Mouse (Mus musculus): Measurements from ENCODE around the gene Ttc7b. TPM values are rescaled to one million over a fixed set of nuclear protein-coding genes. Genes with fewer than 3 reads are reported as not detected.

Gene Ttc7b
- total and polyA plus RNA-seq, 3 experiments: 71.6 to 84.4 (median 82.0) TPM

DNA sequence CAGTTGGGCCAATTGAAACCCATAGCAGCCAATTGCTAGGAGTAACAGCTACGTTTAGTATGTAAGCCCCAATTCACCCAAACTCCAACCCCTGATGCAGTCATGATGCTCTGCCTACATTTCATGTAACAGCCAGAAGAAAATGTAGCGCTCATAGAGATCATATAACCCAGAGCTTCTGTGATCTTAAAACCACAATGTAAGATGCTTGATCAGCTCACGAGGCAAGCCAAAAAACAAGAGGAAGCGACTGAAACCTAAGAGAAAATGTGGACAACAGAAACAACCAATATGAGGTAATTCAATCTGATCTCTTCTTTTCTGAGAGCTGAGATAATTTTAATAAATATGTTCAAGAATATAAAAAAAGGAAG, 23.6 kb upstream of the Ttc7b start:
- no peak overlapping the region for H3K9ac ChIP-seq (ENCODE audit: low read depth, low read length)
- DNase-seq: no peak
- TF ChIP-seq POLR2A (IDR thresholded peaks at IDR 0.05; ENCODE audit: insufficient read depth, low read depth, low read length): no peak
- no peak for TF ChIP-seq CTCF (IDR thresholded peaks at IDR 0.05)
- TF ChIP-seq EP300 (IDR thresholded peaks at IDR 0.05; ENCODE audit: insufficient read depth, low read depth, low read length): no peak
- H3K27me3 ChIP-seq (ENCODE audit: control insufficient read depth, insufficient read depth, low read length): no peaks in the 10 kb centered on the region
- H3K79me2 ChIP-seq (replicated peaks; ENCODE audit: control insufficient read depth, insufficient read depth, low read length): no peaks in the 10 kb centered on the region
- H3K4me1 ChIP-seq (ENCODE audit: control insufficient read depth, insufficient read depth, low read length): peaks cover 2% of the 10 kb centered on the region
- H3K4me3 ChIP-seq: no peak overlapping the region
- H3K36me3 ChIP-seq (ENCODE audit: control insufficient read depth, insufficient read depth, low read length): peaks cover 3% of the 10 kb centered on the region
- intact Hi-C loops (cut with DNase I): loop anchor here (5.0 kb wide), 1 partner anchor 33 kb away; no protein-coding TSS in a partner anchor
- WGBS: 95% methylated on average over 4 of the region's 4 CpGs
- no peak overlapping the region for H3K27ac ChIP-seq

GRCm38 (mm10) chr12:100543437-100544193, 23.0 kb upstream of the Ttc7b start:
- Histone ChIP-seq H3K27me3 (ENCODE audit: control insufficient read depth, insufficient read depth, low read length) (no peaks in the 10 kb centered on the region), H3K36me3 (ENCODE audit: control insufficient read depth, insufficient read depth, low read length) (peaks cover 8% of the 10 kb centered on the region), H3K79me2 (replicated peaks; ENCODE audit: control insufficient read depth, insufficient read depth, low read length) (no peaks in the 10 kb centered on the region), H3K9ac (ENCODE audit: low read depth, low read length) (no peak overlapping the region), H3K4me3 (no peak overlapping the region), H3K4me1 (ENCODE audit: control insufficient read depth, insufficient read depth, low read length) (peaks cover 3% of the 10 kb centered on the region), H3K27ac (no peak overlapping the region)
- DNase-seq: no peak
- WGBS: 88% methylated on average over 6 of the region's 6 CpGs
- no peak for TF ChIP-seq CTCF (IDR thresholded peaks at IDR 0.05)
- no peak for TF ChIP-seq POLR2A (IDR thresholded peaks at IDR 0.05; ENCODE audit: insufficient read depth, low read depth, low read length)
- intact Hi-C loops (cut with DNase I): loop anchor here (5.0 kb wide), 1 partner anchor 34 kb away; no protein-coding TSS in a partner anchor

DNA sequence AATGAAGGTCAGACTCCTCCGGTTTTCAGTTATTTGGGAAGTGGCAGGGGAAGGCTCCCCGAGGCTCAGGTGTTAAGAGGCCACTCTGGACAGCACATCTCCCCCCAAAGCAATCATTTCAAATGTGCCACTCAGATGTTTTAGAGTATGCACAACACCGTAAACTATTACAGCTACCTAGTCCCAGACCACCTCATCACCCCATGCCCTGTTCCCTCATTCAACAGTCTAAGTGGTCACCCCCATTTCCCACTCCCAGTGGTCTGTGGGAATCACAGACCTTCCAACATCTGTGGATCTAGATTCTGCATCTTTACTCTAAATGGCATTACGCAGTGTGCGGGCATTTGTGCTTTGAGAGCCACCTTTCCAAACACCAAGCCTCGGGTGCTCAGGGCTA, 21.9 kb upstream of the Ttc7b start:
- H3K4me1 ChIP-seq (ENCODE audit: control insufficient read depth, insufficient read depth, low read length): peaks cover 5% of the 10 kb centered on the region
- WGBS: 94% methylated on average over 6 of the region's 6 CpGs
- TF ChIP-seq POLR2A (IDR thresholded peaks at IDR 0.05; ENCODE audit: insufficient read depth, low read depth, low read length) (no peak), CTCF (IDR thresholded peaks at IDR 0.05) (no peak), EP300 (IDR thresholded peaks at IDR 0.05; ENCODE audit: insufficient read depth, low read depth, low read length) (no peak)

GRCm38 (mm10) chr12:100542076-100542475, 21.4 kb upstream of the Ttc7b start:
- intact Hi-C loops (cut with DNase I): loop anchor here (5.0 kb wide), 1 partner anchor 35 kb away; no protein-coding TSS in a partner anchor
- H3K36me3 ChIP-seq (ENCODE audit: control insufficient read depth, insufficient read depth, low read length): peaks cover 10% of the 10 kb centered on the region
- H3K27me3 ChIP-seq (ENCODE audit: control insufficient read depth, insufficient read depth, low read length): no peaks in the 10 kb centered on the region
- WGBS: 40% methylated on average over 3 of the region's 3 CpGs
- H3K79me2 ChIP-seq (replicated peaks; ENCODE audit: control insufficient read depth, insufficient read depth, low read length): no peaks in the 10 kb centered on the region
- no peak overlapping the region for H3K27ac ChIP-seq
- no peak overlapping the region for H3K4me3 ChIP-seq
- no peak for DNase-seq
- no peak overlapping the region for H3K9ac ChIP-seq (ENCODE audit: low read depth, low read length)
- TF ChIP-seq EP300 (IDR thresholded peaks at IDR 0.05; ENCODE audit: insufficient read depth, low read depth, low read length) (no peak), POLR2A (IDR thresholded peaks at IDR 0.05; ENCODE audit: insufficient read depth, low read depth, low read length) (no peak), CTCF (IDR thresholded peaks at IDR 0.05) (no peak)
- H3K4me1 ChIP-seq (ENCODE audit: control insufficient read depth, insufficient read depth, low read length): peaks cover 5% of the 10 kb centered on the region

More for the DNA sequence above, 21.9 kb upstream of the Ttc7b start:
- intact Hi-C loops (cut with DNase I): loop anchor here (5.0 kb wide), 1 partner anchor 35 kb away; no protein-coding TSS in a partner anchor
- no peak overlapping the region for H3K4me3 ChIP-seq
- H3K27me3 ChIP-seq (ENCODE audit: control insufficient read depth, insufficient read depth, low read length): no peaks in the 10 kb centered on the region
- DNase-seq: no peak
- no peaks in the 10 kb centered on the region for H3K79me2 ChIP-seq (replicated peaks; ENCODE audit: control insufficient read depth, insufficient read depth, low read length)
- H3K9ac ChIP-seq (ENCODE audit: low read depth, low read length): no peak overlapping the region
- H3K27ac ChIP-seq: no peak overlapping the region
- H3K36me3 ChIP-seq (ENCODE audit: control insufficient read depth, insufficient read depth, low read length): peaks cover 10% of the 10 kb centered on the region

DNA sequence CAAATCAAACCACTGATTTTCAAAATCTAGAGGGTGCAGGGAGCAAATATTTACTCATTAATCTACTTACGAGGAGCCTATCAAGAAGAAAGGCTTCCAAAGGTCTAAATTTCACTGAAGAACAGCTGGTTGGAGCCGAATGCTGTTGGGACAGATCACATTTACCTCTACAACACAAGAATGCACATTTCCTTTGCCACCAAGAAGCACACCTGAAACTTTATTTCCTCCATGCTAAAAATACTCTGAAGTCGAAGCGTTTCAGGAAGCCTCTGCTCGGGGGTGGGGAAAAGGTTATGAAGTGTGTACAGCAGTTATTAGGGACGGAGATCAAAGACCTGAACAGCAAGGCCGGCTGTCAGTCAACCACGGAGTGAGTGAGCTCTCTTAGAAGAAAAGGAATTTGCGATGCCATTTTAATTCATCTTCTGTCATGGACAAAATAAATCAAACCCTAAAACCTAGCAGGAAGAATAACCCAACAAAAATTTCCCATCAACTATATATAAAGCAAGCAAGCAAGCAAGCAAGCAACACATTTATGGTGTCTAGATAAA, 18.6 kb upstream of the Ttc7b start:
- DNase-seq: no peak
- intact Hi-C loops (cut with DNase I): no loop called here
- Histone ChIP-seq H3K4me1 (ENCODE audit: control insufficient read depth, insufficient read depth, low read length) (peaks cover 9% of the 10 kb centered on the region), H3K27ac (peak overlapping the region; percentile 84), H3K4me3 (no peak overlapping the region), H3K27me3 (ENCODE audit: control insufficient read depth, insufficient read depth, low read length) (no peaks in the 10 kb centered on the region), H3K36me3 (ENCODE audit: control insufficient read depth, insufficient read depth, low read length) (peaks cover 10% of the 10 kb centered on the region), H3K9ac (ENCODE audit: low read depth, low read length) (no peak overlapping the region), H3K79me2 (replicated peaks; ENCODE audit: control insufficient read depth, insufficient read depth, low read length) (no peaks in the 10 kb centered on the region)
- WGBS: 38% methylated on average over 9 of the region's 9 CpGs
- TF ChIP-seq CTCF (IDR thresholded peaks at IDR 0.05) (no peak), POLR2A (IDR thresholded peaks at IDR 0.05; ENCODE audit: insufficient read depth, low read depth, low read length) (no peak), EP300 (IDR thresholded peaks at IDR 0.05; ENCODE audit: insufficient read depth, low read depth, low read length) (no peak)

All from heart, adult 2 months (tissue).